Mouse (Mus musculus): ENCODE data around the gene Hc.

DNA sequence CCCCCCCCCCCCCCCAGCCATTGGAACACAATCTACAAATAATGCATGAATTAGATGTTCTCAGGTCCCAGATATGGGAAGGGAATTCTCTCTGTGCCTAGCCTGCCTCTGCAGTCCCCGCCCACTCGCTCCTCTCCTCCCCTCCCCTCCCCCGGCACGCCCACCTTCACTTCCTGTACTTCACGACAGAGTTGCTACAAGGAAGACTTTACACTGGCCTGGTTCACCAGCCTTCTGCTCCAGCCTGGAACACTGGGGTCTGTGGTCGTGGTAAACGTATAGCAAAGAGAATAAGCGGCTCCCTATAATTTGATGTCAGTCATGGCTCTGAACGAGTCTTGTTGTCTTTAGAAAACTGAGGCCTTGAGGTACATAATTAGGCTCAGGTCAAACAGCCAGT lies 95.9 kb downstream of the Hc start:
- no peak for TF ChIP-seq CTCF (IDR thresholded peaks at IDR 0.05)
- TF ChIP-seq POLR2A (IDR thresholded peaks at IDR 0.05; ENCODE audit: insufficient read depth, low read depth, low read length), result no peak
